Mouse (Mus musculus): ENCODE data around the gene Kirrel2. TPM values are rescaled to one million over a fixed set of nuclear protein-coding genes. Genes with fewer than 3 reads are reported as not detected.
"Not testable (repeated sequence)": the region's sequence is repeated elsewhere in the genome, so short reads cannot be mapped to it uniquely, and the experiment has no call there.

Kirrel2 gene
- 0.27 and 0.89 TPM in 2 replicates for polyA plus RNA-seq (2014; fragmentation: Nextera tagmentation; extraction: Ambion mirVana)

DNA sequence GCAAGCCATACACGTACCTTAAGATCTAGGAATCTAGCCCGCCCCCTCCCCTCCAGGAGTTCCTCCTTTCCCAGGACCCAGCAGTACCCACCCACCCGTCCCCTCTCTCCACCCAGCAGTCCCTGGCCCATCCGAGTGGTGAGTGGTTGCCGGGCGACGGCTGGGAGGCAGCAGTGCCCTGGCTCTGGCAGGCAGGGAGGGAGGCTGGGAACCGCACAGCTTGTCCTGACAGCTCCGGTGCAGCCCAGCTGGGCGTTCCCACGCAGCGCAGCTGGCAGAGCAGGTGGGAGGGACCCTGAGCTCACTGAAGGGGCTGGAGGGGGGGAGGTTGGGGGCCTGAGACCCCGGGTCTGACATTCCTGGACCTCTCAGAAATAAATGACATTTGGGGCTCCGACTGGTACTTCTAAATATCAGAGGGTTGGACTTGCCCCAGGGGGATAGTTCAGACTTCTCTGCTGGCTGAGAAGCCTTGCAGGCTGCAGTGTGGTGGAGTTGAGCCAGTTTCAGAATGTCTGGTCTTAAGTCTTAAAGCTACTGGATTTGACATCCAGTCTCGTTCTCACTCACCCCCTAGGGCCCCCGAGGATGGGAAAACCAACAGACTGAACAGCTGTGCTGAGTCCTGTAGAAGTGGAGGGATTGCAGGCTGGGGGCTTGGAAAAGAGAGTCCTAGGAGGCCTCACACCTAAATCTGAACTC is at the start of gene Kirrel2, which contains the start of gene Nphs1:
Gene Kirrel2, minus strand, starts transcription at position 62 of the 702 bp plus-strand sequence.
Gene Nphs1, plus strand, starts transcription at position 687 of the 702 bp plus-strand sequence.
- H3K27ac ChIP-seq (ENCODE audit: low read depth, low read length), result 0 out of 2 replicates have a peak within 1 kb of the TSS, but pooled peaks have one; percentile 10
- no peaks in the 10 kb centered on the region for H3K9me3 ChIP-seq (ENCODE audit: control insufficient read depth, low read length)
- 1% methylated on average over 16 of the region's 16 CpGs for WGBS
- no peak within 1 kb of the TSS for H3K9ac ChIP-seq (replicated peaks; ENCODE audit: low read depth, low read length)
- no peaks in the 10 kb centered on the region for H3K36me3 ChIP-seq (ENCODE audit: control insufficient read depth, insufficient read depth, low read length)
- H3K4me2 ChIP-seq (ENCODE audit: low read depth, low read length), result peak within 1 kb of the TSS; percentile 41
- ATAC-seq (ENCODE audit: low read depth), result peak; percentile 87
- peaks cover 21% of the 10 kb centered on the region for H3K4me1 ChIP-seq (ENCODE audit: control insufficient read depth, insufficient read depth, low read length)
- H3K27me3 ChIP-seq (ENCODE audit: control insufficient read depth, insufficient read depth, low read length), result peaks cover 22% of the 10 kb centered on the region
- peak within 1 kb of the TSS; percentile 11 for H3K4me3 ChIP-seq (ENCODE audit: low read depth, low read length)

DNA sequence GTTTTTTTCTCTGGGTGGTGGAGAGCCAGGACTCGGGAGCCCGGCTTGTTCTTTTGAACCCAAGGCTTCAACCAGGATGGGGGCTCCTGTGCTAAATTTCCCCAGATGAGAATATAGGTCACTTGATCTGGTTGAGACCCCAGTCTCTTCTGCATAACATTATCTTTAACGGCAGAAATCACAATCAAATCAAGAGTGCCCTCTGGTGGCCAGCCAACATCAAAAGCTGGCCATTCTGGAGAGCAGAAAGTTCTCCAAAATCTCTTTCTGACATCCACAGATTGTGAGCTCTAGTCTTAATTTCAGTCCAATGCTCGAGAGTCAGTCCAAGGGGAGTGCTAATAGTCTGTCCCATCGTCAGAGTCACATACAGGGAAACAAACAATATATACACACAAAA is 43.7 kb upstream of the Kirrel2 start:
- H3K9ac ChIP-seq (replicated peaks; ENCODE audit: low read depth, low read length); H3K9me3 ChIP-seq (ENCODE audit: control insufficient read depth, low read length); H3K27me3 ChIP-seq (ENCODE audit: control insufficient read depth, insufficient read depth, low read length); H3K4me1 ChIP-seq (ENCODE audit: control insufficient read depth, insufficient read depth, low read length); H3K27ac ChIP-seq (ENCODE audit: low read depth, low read length); H3K36me3 ChIP-seq (ENCODE audit: control insufficient read depth, insufficient read depth, low read length); H3K4me2 ChIP-seq (ENCODE audit: low read depth, low read length); ATAC-seq (ENCODE audit: low read depth); H3K4me3 ChIP-seq (ENCODE audit: low read depth, low read length): not testable (repeated sequence)
- WGBS, result 79% methylated on average over 5 of the region's 5 CpGs

DNA sequence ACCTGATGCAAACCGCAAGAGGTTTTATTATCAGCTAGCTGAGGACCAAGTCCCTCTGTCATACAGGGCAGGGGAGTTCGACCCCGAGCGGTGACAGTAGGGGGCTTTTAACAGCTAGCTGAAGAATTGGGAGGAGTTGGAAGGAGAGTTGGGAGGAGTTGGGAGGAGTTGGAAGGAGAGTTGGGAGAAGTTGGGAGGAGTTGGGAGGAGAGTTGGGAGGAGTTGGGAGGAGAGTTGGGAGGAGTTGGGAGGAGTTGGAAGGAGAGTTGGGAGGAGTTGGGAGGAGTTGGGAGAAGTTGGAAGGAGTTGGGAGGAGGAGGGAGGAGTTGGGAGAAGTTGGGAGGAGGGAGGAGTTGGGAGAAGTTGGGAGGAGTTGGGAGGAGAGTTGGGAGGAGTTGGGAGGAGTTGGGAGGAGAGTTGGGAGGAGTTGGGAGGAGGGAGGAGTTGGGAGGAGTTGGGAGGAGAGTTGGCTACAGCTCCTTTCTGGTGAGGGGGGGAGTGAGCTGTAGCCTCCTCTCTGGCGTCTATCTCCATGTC is 38.1 kb upstream of the Kirrel2 start:
- WGBS, result 54% methylated on average over 5 of the region's 5 CpGs
- not testable (repeated sequence) for H3K27me3 ChIP-seq (ENCODE audit: control insufficient read depth, insufficient read depth, low read length); H3K4me1 ChIP-seq (ENCODE audit: control insufficient read depth, insufficient read depth, low read length); H3K27ac ChIP-seq (ENCODE audit: low read depth, low read length); H3K36me3 ChIP-seq (ENCODE audit: control insufficient read depth, insufficient read depth, low read length); H3K9ac ChIP-seq (replicated peaks; ENCODE audit: low read depth, low read length); ATAC-seq (ENCODE audit: low read depth); H3K4me3 ChIP-seq (ENCODE audit: low read depth, low read length); H3K4me2 ChIP-seq (ENCODE audit: low read depth, low read length); H3K9me3 ChIP-seq (ENCODE audit: control insufficient read depth, low read length)

DNA sequence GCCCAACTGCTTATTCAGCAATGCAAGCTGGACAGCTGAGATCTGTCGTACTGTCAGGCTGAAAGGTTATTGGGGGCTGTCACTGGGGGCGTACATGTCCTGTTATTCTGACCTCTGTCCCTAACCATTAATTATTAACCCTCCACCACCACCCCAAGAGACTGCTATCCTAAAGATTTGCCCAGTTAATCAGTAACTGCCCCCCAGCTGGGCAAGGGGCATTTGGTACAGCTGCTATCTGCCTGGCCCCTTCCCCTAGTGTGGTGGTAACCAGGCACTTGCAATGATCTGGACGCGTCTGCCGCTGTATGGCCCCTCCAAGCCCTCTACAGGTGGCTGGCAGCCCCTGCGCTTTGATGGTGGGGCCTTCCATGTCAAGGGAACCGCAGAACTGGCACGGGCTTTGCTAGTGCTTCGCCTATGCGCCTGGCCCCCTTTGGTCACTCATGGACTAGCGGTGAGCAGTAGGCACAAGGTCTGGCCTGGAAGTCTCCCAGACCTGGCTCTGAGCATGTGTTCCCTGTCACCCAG is 36.0 kb upstream of the Kirrel2 start, which contains the start of gene Prodh2:
Gene Prodh2, plus strand, starts transcription at position 222 of the 531 bp plus-strand sequence.
- no peaks in the 10 kb centered on the region for H3K36me3 ChIP-seq (ENCODE audit: control insufficient read depth, insufficient read depth, low read length)
- H3K4me2 ChIP-seq (ENCODE audit: low read depth, low read length), result no peak within 1 kb of the TSS
- no peaks in the 10 kb centered on the region for H3K9me3 ChIP-seq (ENCODE audit: control insufficient read depth, low read length)
- no peaks in the 10 kb centered on the region for H3K4me1 ChIP-seq (ENCODE audit: control insufficient read depth, insufficient read depth, low read length)
- H3K4me3 ChIP-seq (ENCODE audit: low read depth, low read length), result no peak within 1 kb of the TSS
- H3K9ac ChIP-seq (replicated peaks; ENCODE audit: low read depth, low read length), result no peak within 1 kb of the TSS
- no peak for ATAC-seq (ENCODE audit: low read depth)
- 42% methylated on average over 11 of the region's 11 CpGs for WGBS
- no peaks in the 10 kb centered on the region for H3K27me3 ChIP-seq (ENCODE audit: control insufficient read depth, insufficient read depth, low read length)
- H3K27ac ChIP-seq (ENCODE audit: low read depth, low read length), result no peak within 1 kb of the TSS

DNA sequence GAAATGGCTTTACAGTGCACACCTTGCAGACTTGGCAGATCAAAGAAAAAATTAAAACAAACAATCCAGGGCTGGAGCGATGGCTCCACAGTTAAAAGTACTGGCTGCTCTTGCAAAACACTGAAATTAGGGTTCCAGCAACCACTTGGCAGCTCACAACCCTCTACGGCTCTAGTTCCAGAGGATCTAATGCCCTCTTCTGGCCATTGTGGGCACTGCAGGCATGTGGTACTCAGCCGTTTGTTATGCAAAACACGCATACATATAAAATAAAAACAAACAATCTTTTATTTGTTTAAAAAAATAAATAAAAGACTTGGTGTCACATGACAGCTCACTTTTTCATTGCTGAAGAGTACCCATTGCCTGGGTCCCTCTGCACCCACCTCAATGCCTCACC is 35.3 kb upstream of the Kirrel2 start:
- H3K4me1 ChIP-seq (ENCODE audit: control insufficient read depth, insufficient read depth, low read length), result no peaks in the 10 kb centered on the region
- H3K4me2 ChIP-seq (ENCODE audit: low read depth, low read length), result no peak overlapping the region
- H3K4me3 ChIP-seq (ENCODE audit: low read depth, low read length), result no peak overlapping the region
- 14% methylated on average over 4 of the region's 4 CpGs for WGBS
- H3K27me3 ChIP-seq (ENCODE audit: control insufficient read depth, insufficient read depth, low read length), result no peaks in the 10 kb centered on the region
- no peaks in the 10 kb centered on the region for H3K9me3 ChIP-seq (ENCODE audit: control insufficient read depth, low read length)
- no peak overlapping the region for H3K27ac ChIP-seq (ENCODE audit: low read depth, low read length)
- no peaks in the 10 kb centered on the region for H3K36me3 ChIP-seq (ENCODE audit: control insufficient read depth, insufficient read depth, low read length)
- ATAC-seq (ENCODE audit: low read depth), result no peak
- H3K9ac ChIP-seq (replicated peaks; ENCODE audit: low read depth, low read length), result no peak overlapping the region

DNA sequence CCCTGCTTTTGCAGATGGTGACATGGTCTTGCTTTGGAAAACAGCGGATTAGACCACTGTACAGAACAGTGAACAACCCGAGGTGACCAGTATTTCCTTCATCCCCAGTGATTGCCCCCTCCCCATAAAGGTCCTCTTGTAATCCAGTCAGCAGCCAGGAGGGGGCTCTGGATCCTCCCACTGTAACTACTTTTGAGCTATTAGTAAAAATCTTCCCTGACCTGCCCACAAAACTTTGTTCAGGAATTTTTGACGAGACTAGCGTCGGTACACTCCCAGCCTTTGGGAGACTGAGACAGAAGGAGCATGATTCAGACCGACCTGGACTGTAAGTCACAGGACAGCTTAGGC is 33.4 kb upstream of the Kirrel2 start:
- WGBS, result 28% methylated on average over 6 of the region's 6 CpGs
- no peaks in the 10 kb centered on the region for H3K4me1 ChIP-seq (ENCODE audit: control insufficient read depth, insufficient read depth, low read length)
- no peaks in the 10 kb centered on the region for H3K27me3 ChIP-seq (ENCODE audit: control insufficient read depth, insufficient read depth, low read length)
- H3K9ac ChIP-seq (replicated peaks; ENCODE audit: low read depth, low read length), result no peak overlapping the region
- no peak overlapping the region for H3K4me3 ChIP-seq (ENCODE audit: low read depth, low read length)
- no peaks in the 10 kb centered on the region for H3K9me3 ChIP-seq (ENCODE audit: control insufficient read depth, low read length)
- no peak overlapping the region for H3K4me2 ChIP-seq (ENCODE audit: low read depth, low read length)
- H3K27ac ChIP-seq (ENCODE audit: low read depth, low read length), result no peak overlapping the region
- H3K36me3 ChIP-seq (ENCODE audit: control insufficient read depth, insufficient read depth, low read length), result no peaks in the 10 kb centered on the region
- ATAC-seq (ENCODE audit: low read depth), result no peak

DNA sequence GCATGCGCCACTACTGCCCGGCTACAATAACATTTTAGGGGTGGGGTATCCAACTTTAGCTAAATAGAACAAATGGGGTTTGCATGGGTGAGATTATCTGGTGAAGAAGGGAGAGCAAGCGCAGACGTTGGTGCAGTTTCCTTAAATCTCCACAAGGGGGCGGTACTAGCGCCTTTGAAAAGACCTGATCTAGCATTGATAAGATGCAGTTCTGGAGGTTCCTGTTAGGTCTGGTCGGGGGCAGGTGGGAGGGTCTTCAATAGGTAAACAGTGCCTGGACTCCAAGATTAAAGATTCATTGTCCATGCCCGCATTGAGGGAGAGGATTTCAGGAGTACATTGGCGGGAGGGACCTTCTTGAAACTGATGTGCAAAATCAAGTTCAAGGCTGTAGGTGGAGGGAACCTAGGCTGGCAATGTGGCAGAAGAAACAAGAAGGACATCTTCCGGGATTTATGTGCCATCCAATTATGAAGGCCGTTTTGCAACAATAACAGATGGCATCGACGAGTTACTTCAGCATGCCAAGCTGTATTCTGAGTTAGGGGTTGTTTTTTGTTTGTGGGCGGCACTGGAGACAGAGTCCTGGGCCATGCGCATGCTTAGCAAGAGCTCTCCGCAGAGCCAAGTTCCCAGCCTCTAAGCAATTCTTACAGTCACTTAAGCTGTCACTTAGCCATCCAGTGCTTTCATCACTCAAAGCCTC is 32.9 kb upstream of the Kirrel2 start:
- 34% methylated on average over 16 of the region's 16 CpGs for WGBS

DNA sequence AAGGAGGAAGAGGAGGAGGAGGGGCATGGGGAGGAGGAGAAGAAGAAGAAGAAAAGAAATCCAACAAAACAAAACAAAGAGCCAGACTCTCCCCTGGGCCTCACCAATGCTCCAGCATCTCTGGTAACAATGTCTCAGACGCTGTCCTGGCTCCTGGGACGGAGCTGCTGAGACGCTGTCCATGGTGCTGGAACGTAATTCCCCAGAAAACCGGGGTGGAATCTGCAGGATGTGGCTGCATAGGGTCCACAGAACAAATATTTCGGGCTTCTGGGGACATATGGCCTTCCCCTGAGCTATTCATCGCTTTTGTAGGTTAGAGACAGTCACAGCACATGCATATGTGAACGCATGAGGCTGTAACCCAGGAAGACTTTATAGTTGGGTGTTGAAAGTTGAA is 26.8 kb upstream of the Kirrel2 start:
- no peak overlapping the region for H3K4me2 ChIP-seq (ENCODE audit: low read depth, low read length)
- H3K27ac ChIP-seq (ENCODE audit: low read depth, low read length), result no peak overlapping the region
- 17% methylated on average over 8 of the region's 8 CpGs for WGBS
- no peaks in the 10 kb centered on the region for H3K4me1 ChIP-seq (ENCODE audit: control insufficient read depth, insufficient read depth, low read length)
- H3K9me3 ChIP-seq (ENCODE audit: control insufficient read depth, low read length), result no peaks in the 10 kb centered on the region
- ATAC-seq (ENCODE audit: low read depth), result no peak
- no peak overlapping the region for H3K4me3 ChIP-seq (ENCODE audit: low read depth, low read length)
- H3K9ac ChIP-seq (replicated peaks; ENCODE audit: low read depth, low read length), result no peak overlapping the region
- H3K27me3 ChIP-seq (ENCODE audit: control insufficient read depth, insufficient read depth, low read length), result no peaks in the 10 kb centered on the region
- no peaks in the 10 kb centered on the region for H3K36me3 ChIP-seq (ENCODE audit: control insufficient read depth, insufficient read depth, low read length)

More for the DNA sequence above, 32.9 kb upstream of the Kirrel2 start:
- Histone ChIP-seq H3K4me3 (ENCODE audit: low read depth, low read length) (no peak overlapping the region), H3K4me2 (ENCODE audit: low read depth, low read length) (no peak overlapping the region), H3K9ac (replicated peaks; ENCODE audit: low read depth, low read length) (no peak overlapping the region), H3K27me3 (ENCODE audit: control insufficient read depth, insufficient read depth, low read length) (no peaks in the 10 kb centered on the region), H3K36me3 (ENCODE audit: control insufficient read depth, insufficient read depth, low read length) (no peaks in the 10 kb centered on the region), H3K27ac (ENCODE audit: low read depth, low read length) (no peak overlapping the region), H3K4me1 (ENCODE audit: control insufficient read depth, insufficient read depth, low read length) (no peaks in the 10 kb centered on the region), H3K9me3 (ENCODE audit: control insufficient read depth, low read length) (no peaks in the 10 kb centered on the region)
- no peak for ATAC-seq (ENCODE audit: low read depth)
